Mouse (Mus musculus) olfactory bulb, adult 2 months (tissue): Measurements from ENCODE around the gene Rps6ka5.

Source experiments
- CTCF ChIP-seq: fragments of 200-500 bp; IDR thresholded peaks from 2 replicates; pipeline ENCODE4 v1.5.1; 2012; ENCODE audit warnings: low read depth, mild to moderate bottlenecking, low read length, moderate library complexity; ENCODE audit not compliant: insufficient read depth
- POLR2A ChIP-seq: fragments of 200-500 bp; IDR thresholded peaks from 2 replicates; pipeline ENCODE4 v1.6.1; 2012; ENCODE audit warnings: mild to moderate bottlenecking, low read depth, low read length, moderate library complexity; ENCODE audit not compliant: insufficient read depth

GRCm38 (mm10) chr12:100764329-100765018, 37.7 kb upstream of the Rps6ka5 start:
- TF ChIP-seq POLR2A (no peak), CTCF (no peak)
